Mouse (Mus musculus): Measurements from ENCODE around the gene Plekhh3. TPM values are rescaled to one million over a fixed set of nuclear protein-coding genes. Genes with fewer than 3 reads are reported as not detected.

Plekhh3 gene
- polyA plus RNA-seq, 1 experiment from 2014 or later: 11.8 TPM

Other genes with a start within 250 kb of the Plekhh3 start
- gene Stat3, start 231.8 kb downstream of the Plekhh3 start, polyA plus RNA-seq (2016; fragmentation: Nextera tagmentation; extraction: Ambion mirVana): 21.1 and 31.5 TPM in 2 replicates
- 18.2 and 21.4 TPM in 2 replicates for gene Cavin1, start 200.5 kb downstream of the Plekhh3 start, polyA plus RNA-seq (2016; fragmentation: Nextera tagmentation; extraction: Ambion mirVana)
- 36.2 and 48.1 TPM in 2 replicates for gene Atp6v0a1, start 161.9 kb downstream of the Plekhh3 start, polyA plus RNA-seq (2016; fragmentation: Nextera tagmentation; extraction: Ambion mirVana)
- 11.2 and 12.9 TPM in 2 replicates for gene Naglu, start 101.3 kb downstream of the Plekhh3 start, polyA plus RNA-seq (2016; fragmentation: Nextera tagmentation; extraction: Ambion mirVana)
- gene Hsd17b1, start 92.9 kb downstream of the Plekhh3 start, polyA plus RNA-seq (2016; fragmentation: Nextera tagmentation; extraction: Ambion mirVana): 0.14 TPM in 1 of 2 replicates, not detected in the other
- 53.1 and 59.6 TPM in 2 replicates for gene Coasy, start 88.8 kb downstream of the Plekhh3 start, polyA plus RNA-seq (2016; fragmentation: Nextera tagmentation; extraction: Ambion mirVana)
- 44.7 and 49.7 TPM in 2 replicates for gene Mlx, start 84.1 kb downstream of the Plekhh3 start, polyA plus RNA-seq (2016; fragmentation: Nextera tagmentation; extraction: Ambion mirVana)
- gene Psmc3ip, start 75.9 kb downstream of the Plekhh3 start, polyA plus RNA-seq (2016; fragmentation: Nextera tagmentation; extraction: Ambion mirVana): 59.7 and 72.5 TPM in 2 replicates
- 17.8 and 21.2 TPM in 2 replicates for gene Retreg3, start 51.5 kb downstream of the Plekhh3 start, polyA plus RNA-seq (2016; fragmentation: Nextera tagmentation; extraction: Ambion mirVana)
- gene Tubg1, start 51.4 kb downstream of the Plekhh3 start, polyA plus RNA-seq (2016; fragmentation: Nextera tagmentation; extraction: Ambion mirVana): 136 and 141 TPM in 2 replicates
- gene Tubg2, start 15.4 kb downstream of the Plekhh3 start, polyA plus RNA-seq (2016; fragmentation: Nextera tagmentation; extraction: Ambion mirVana): 2.8 and 4.8 TPM in 2 replicates
- gene Cntnap1, start 828 bp downstream of the Plekhh3 start, polyA plus RNA-seq (2016; fragmentation: Nextera tagmentation; extraction: Ambion mirVana): 0.29 and 0.71 TPM in 2 replicates
- gene Ccr10, start 4.1 kb upstream of the Plekhh3 start, polyA plus RNA-seq (2016; fragmentation: Nextera tagmentation; extraction: Ambion mirVana): 0.15 and 0.20 TPM in 2 replicates
- gene Ezh1, start 55.1 kb upstream of the Plekhh3 start, polyA plus RNA-seq (2016; fragmentation: Nextera tagmentation; extraction: Ambion mirVana): 13.1 TPM in 2 replicates
- 63.9 and 72.3 TPM in 2 replicates for gene Ramp2, start 74.7 kb upstream of the Plekhh3 start, polyA plus RNA-seq (2016; fragmentation: Nextera tagmentation; extraction: Ambion mirVana)
- 135 TPM in 2 replicates for gene Vps25, start 82.4 kb upstream of the Plekhh3 start, polyA plus RNA-seq (2016; fragmentation: Nextera tagmentation; extraction: Ambion mirVana)
- gene Wnk4, start 89.2 kb upstream of the Plekhh3 start, polyA plus RNA-seq (2016; fragmentation: Nextera tagmentation; extraction: Ambion mirVana): 6.7 and 7.6 TPM in 2 replicates
- 0.95 and 1.9 TPM in 2 replicates for gene Cntd1, start 107.7 kb upstream of the Plekhh3 start, polyA plus RNA-seq (2016; fragmentation: Nextera tagmentation; extraction: Ambion mirVana)
- gene Coa3, start 107.8 kb upstream of the Plekhh3 start, polyA plus RNA-seq (2016; fragmentation: Nextera tagmentation; extraction: Ambion mirVana): 227 and 244 TPM in 2 replicates
- 153 and 166 TPM in 2 replicates for gene Becn1, start 130.9 kb upstream of the Plekhh3 start, polyA plus RNA-seq (2016; fragmentation: Nextera tagmentation; extraction: Ambion mirVana)
- gene Psme3, start 144.9 kb upstream of the Plekhh3 start, polyA plus RNA-seq (2016; fragmentation: Nextera tagmentation; extraction: Ambion mirVana): 166 and 190 TPM in 2 replicates
- 1.5 and 2.1 TPM in 2 replicates for gene Aoc2, start 153.7 kb upstream of the Plekhh3 start, polyA plus RNA-seq (2016; fragmentation: Nextera tagmentation; extraction: Ambion mirVana)
- 0.06 TPM in 1 of 2 replicates, not detected in the other for gene Aoc3, start 159.3 kb upstream of the Plekhh3 start, polyA plus RNA-seq (2016; fragmentation: Nextera tagmentation; extraction: Ambion mirVana)
- gene G6pc, start 196.2 kb upstream of the Plekhh3 start, polyA plus RNA-seq (2016; fragmentation: Nextera tagmentation; extraction: Ambion mirVana): not detected in 2 replicates
- gene Aarsd1, start 246.3 kb upstream of the Plekhh3 start, polyA plus RNA-seq (2016; fragmentation: Nextera tagmentation; extraction: Ambion mirVana): 91.4 and 99.8 TPM in 2 replicates

All from hindbrain, embryonic 10.5 days (tissue).